9 mouse cellular contexts compared by ENCODE assay signal in the genomic region with DNA sequence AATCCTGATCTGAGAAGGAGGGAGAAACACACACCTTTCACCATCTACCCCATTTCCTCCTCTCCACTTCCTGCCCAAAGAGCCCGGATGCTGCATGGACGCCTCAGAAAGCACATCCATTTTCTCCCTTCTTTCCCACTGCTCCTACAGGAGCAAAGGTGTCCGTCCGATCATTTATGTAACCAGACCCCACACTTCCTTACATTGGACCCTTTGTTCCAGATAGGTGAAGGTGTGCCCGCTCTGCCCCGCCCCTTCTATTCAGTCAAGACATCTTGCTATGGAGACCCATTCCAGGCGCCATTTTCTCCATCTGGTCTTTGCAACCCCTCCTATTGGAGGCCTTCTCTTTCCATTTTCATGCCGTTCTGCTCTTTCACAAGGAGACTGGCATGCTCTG. TPM values are rescaled to one million over a fixed set of nuclear protein-coding genes. Genes with fewer than 3 reads are reported as not detected.
DNase-seq lines count a peak whose midpoint lies in the region; ATAC-seq lines count a peak whose summit lies in the region.
"Had no signal": no experiment of that assay in that cellular context is flagged by ENCODE, and none has a peak within 500 bp of the region (broad histone marks: within the 10 kb centered on the region; RNA-seq: fewer than 3 reads in every experiment).

No protein-coding gene starts in this region.

- no peak for DNase-seq in lung, postnatal 25 days (ENCODE audit: low spot score)
- no peak for DNase-seq in right cerebral cortex, postnatal 4 days
- no peak for DNase-seq in frontal cortex, postnatal 10 days (ENCODE audit: low spot score in 2 of 2)
- DNase-seq in right cerebral cortex, postnatal 25 days: no peak
- DNase-seq: cerebellum, postnatal 25 days had no signal

- H3K4me1 ChIP-seq in lung, embryonic 16.5 days (replicated peaks; ENCODE audit: control insufficient read depth, insufficient read depth, low read length): peaks cover 13% of the 10 kb centered on the region
- peaks cover 56% of the 10 kb centered on the region for H3K4me1 ChIP-seq in embryonic facial prominence, embryonic 15.5 days
- H3K4me1 ChIP-seq in limb, embryonic 15.5 days: peaks cover 55% of the 10 kb centered on the region
- H3K4me1 ChIP-seq in stomach, embryonic 15.5 days: peaks cover 20% of the 10 kb centered on the region

- no peak for ATAC-seq in lung, embryonic 16.5 days (ENCODE audit: low read depth)
- no peak for ATAC-seq in embryonic facial prominence, embryonic 15.5 days (ENCODE audit: insufficient number of reproducible peaks, low FRiP score, low TSS enrichment, low read depth)
- no peak for ATAC-seq in limb, embryonic 15.5 days (ENCODE audit: insufficient number of reproducible peaks, low FRiP score, low TSS enrichment, low read depth)
- no peak for ATAC-seq in stomach, embryonic 15.5 days (ENCODE audit: insufficient read depth, low FRiP score, low read depth)

- peaks cover 6% of the 10 kb centered on the region; the same call in 1 of the 2 replicates for H3K36me3 ChIP-seq in lung, embryonic 16.5 days (ENCODE audit: control insufficient read depth, insufficient read depth, low read length)
- peaks cover 7% of the 10 kb centered on the region for H3K36me3 ChIP-seq in embryonic facial prominence, embryonic 15.5 days
- peaks cover 54% of the 10 kb centered on the region for H3K36me3 ChIP-seq in limb, embryonic 15.5 days
- H3K36me3 ChIP-seq in stomach, embryonic 15.5 days: no peaks in the 10 kb centered on the region

- peak overlapping the region; percentile 66 for H3K9ac ChIP-seq in lung, embryonic 16.5 days (ENCODE audit: low read length)
- peak overlapping the region; percentile 46 for H3K9ac ChIP-seq in embryonic facial prominence, embryonic 15.5 days
- peak overlapping the region; percentile 54 for H3K9ac ChIP-seq in limb, embryonic 15.5 days
- peak overlapping the region; percentile 45; the same call in 1 of the 2 replicates for H3K9ac ChIP-seq in stomach, embryonic 15.5 days

- H3K4me3 ChIP-seq in lung, embryonic 16.5 days (ENCODE audit: low read length): peak overlapping the region; percentile 68
- H3K4me3 ChIP-seq in embryonic facial prominence, embryonic 15.5 days (replicated peaks): peak overlapping the region; percentile 62
- peak overlapping the region; percentile 55 for H3K4me3 ChIP-seq in limb, embryonic 15.5 days
- H3K4me3 ChIP-seq in stomach, embryonic 15.5 days (replicated peaks): peak overlapping the region; percentile 61

- peak overlapping the region; percentile 40 for H3K27ac ChIP-seq in lung, embryonic 16.5 days (ENCODE audit: low read length)
- H3K27ac ChIP-seq in embryonic facial prominence, embryonic 15.5 days (replicated peaks): peak overlapping the region; percentile 84
- peak overlapping the region; percentile 82 for H3K27ac ChIP-seq in limb, embryonic 15.5 days
- peak overlapping the region; percentile 76 for H3K27ac ChIP-seq in stomach, embryonic 15.5 days

- WGBS in lung, embryonic 16.5 days: 56% methylated on average over 8 of the region's 8 CpGs
- 43% methylated on average over 8 of the region's 8 CpGs for WGBS in embryonic facial prominence, embryonic 15.5 days
- 57% methylated on average over 8 of the region's 8 CpGs for WGBS in limb, embryonic 15.5 days
- WGBS in stomach, embryonic 15.5 days: 46% methylated on average over 8 of the region's 8 CpGs

- peaks cover 46% of the 10 kb centered on the region for H3K9me3 ChIP-seq in lung, embryonic 16.5 days (ENCODE audit: control insufficient read depth, low read length)
- peaks cover 35% of the 10 kb centered on the region for H3K9me3 ChIP-seq in embryonic facial prominence, embryonic 15.5 days (replicated peaks)
- peaks cover 43% of the 10 kb centered on the region for H3K9me3 ChIP-seq in limb, embryonic 15.5 days
- H3K9me3 ChIP-seq in stomach, embryonic 15.5 days: peaks cover 16% of the 10 kb centered on the region; the same call in 1 of the 2 replicates

- peak overlapping the region; percentile 60 for H3K4me2 ChIP-seq in lung, embryonic 16.5 days (ENCODE audit: low read depth, low read length)
- H3K4me2 ChIP-seq in embryonic facial prominence, embryonic 15.5 days (replicated peaks): peak overlapping the region; percentile 58
- peak overlapping the region; percentile 53 for H3K4me2 ChIP-seq in limb, embryonic 15.5 days
- H3K4me2 ChIP-seq in stomach, embryonic 15.5 days: peak overlapping the region; percentile 69

- H3K27me3 ChIP-seq in lung, embryonic 16.5 days (ENCODE audit: control insufficient read depth, insufficient read depth, low read depth, low read length): peaks cover 16% of the 10 kb centered on the region
- H3K27me3 ChIP-seq in embryonic facial prominence, embryonic 15.5 days: peaks cover 21% of the 10 kb centered on the region
- peaks cover 25% of the 10 kb centered on the region for H3K27me3 ChIP-seq in limb, embryonic 15.5 days
- H3K27me3 ChIP-seq in stomach, embryonic 15.5 days (replicated peaks): peaks cover 24% of the 10 kb centered on the region

RNA-seq across cellular contexts. Expression of a gene that starts 10.3 kb away (rescaled TPM):
- 1,083 and 1,573 TPM in 2 replicates for polyA plus RNA-seq in lung, embryonic 16.5 days (2015; fragmentation: Nextera tagmentation; extraction: Ambion mirVana)
- 2,102 and 2,156 TPM in 2 replicates for polyA plus RNA-seq in embryonic facial prominence, embryonic 15.5 days (2015; fragmentation: Nextera tagmentation; extraction: Ambion mirVana)
- 2,137 and 2,166 TPM in 2 replicates for polyA plus RNA-seq in limb, embryonic 15.5 days (2015; fragmentation: Nextera tagmentation; extraction: Ambion mirVana)
- polyA plus RNA-seq in stomach, embryonic 15.5 days (2015; fragmentation: Nextera tagmentation; extraction: Ambion mirVana): 1,615 and 1,630 TPM in 2 replicates

RNA-seq across cellular contexts. Expression of a gene that starts 52.1 kb away (rescaled TPM):
- polyA plus RNA-seq in lung, embryonic 16.5 days (2015; fragmentation: Nextera tagmentation; extraction: Ambion mirVana): 16.9 and 55.8 TPM in 2 replicates
- polyA plus RNA-seq in embryonic facial prominence, embryonic 15.5 days (2015; fragmentation: Nextera tagmentation; extraction: Ambion mirVana): 26.0 and 38.6 TPM in 2 replicates
- polyA plus RNA-seq in limb, embryonic 15.5 days (2015; fragmentation: Nextera tagmentation; extraction: Ambion mirVana): 28.5 and 42.0 TPM in 2 replicates
- 37.5 and 62.9 TPM in 2 replicates for polyA plus RNA-seq in stomach, embryonic 15.5 days (2015; fragmentation: Nextera tagmentation; extraction: Ambion mirVana)
